Mouse (Mus musculus) heart, postnatal 0 days (tissue): ENCODE measurements around the gene Clec16a.

Experiments used
- CTCF ChIP-seq: IDR thresholded peaks from 2 replicates; pipeline ENCODE4 v1.5.1; 2016; ENCODE audit warnings: antibody characterized with exemption, control low read depth, low read depth
- EP300 ChIP-seq: IDR thresholded peaks from 2 replicates; pipeline ENCODE4 v1.6.1; 2016; ENCODE audit warnings: antibody characterized with exemption, low read depth

- TF ChIP-seq EP300, result no peak
- no peak for TF ChIP-seq CTCF
These were observed 6.5 kb downstream of the Clec16a start for GRCm38 (mm10) chr16:10551592-10551991.
